Mouse (Mus musculus): ENCODE data around the gene Acp7.

Acp7 gene

DNA sequence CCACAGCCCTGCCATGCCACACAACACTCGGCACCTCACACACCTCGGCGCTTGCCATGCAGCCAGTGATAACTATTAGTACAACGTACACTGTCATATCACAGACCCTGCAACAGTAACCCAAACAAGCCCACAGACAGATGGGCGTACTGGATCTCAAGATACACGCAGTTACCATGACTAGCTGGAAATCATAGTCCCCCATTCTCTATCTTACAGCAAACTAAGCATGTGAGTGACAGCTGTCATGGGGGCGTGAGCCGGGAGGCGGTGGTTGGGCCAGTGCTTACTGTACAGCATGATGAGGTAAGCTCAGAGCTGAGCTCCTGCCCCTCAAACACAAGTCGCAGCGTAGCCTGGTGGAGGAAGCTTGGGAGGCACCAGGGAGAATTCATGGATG, 55.5 kb downstream of the Acp7 start:
- no peak for DNase-seq (ENCODE audit: low spot score)

GRCm38 (mm10) chr7:28573236-28573635, 57.9 kb downstream of the Acp7 start:
- no peak for DNase-seq (ENCODE audit: low spot score)

DNA sequence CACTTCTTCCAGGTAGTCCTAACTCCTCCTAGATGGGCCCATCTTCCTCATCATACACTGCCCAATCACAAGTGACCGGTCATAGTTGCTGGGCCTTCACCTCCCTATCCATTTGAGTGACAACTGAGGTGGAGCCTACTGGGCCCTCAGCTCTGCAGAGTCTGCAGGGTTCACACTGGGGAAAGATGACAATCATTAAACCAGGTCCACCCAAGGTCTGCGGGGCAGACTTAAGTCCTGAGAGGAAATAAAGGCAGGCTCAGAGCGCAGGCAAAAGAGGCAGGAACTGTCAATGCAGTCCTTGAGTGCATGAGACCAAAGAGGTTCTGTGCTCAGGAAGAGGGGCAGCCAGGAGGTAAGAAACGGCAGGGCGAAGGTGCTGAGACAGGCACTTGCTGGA, 58.4 kb downstream of the Acp7 start:
- no peak for DNase-seq (ENCODE audit: low spot score)

- DNase-seq (ENCODE audit: low spot score) = peak; percentile 69
Observed at GRCm38 (mm10) chr7:28570982-28571682, 60.0 kb downstream of the Acp7 start.

DNA sequence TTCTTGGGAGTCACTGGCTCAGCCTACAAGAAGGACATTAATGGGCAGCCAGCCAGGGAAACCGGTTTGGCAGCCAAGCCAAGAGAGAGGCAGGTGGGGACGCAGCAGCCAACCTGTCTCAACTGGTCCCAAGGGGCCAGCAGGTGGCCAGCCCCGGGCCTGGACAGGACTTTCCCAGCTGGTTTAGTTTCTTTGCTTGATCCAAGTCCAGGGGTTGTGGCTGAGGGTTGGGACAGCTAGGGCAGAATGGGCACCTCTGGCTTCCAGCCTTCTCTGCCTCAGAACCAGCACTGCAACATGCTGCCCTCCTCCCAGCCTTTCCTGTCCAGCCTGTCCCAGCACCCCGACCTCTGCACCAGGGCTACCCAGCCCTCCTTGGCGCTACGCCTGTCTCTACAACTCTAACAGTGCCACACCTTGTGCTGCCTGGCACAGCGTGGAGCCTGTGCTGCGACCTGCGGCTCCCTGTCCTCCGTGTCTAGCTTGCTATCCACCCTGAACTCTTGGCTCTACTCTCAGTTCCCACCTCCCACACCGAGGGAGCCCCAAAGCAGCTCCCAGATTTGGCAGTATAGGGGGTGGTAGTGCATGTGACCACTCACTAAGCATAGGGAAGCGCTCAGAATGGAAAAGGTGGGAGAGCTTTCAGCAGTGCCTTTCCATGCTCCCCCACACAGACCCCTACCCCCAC, 60.7 kb downstream of the Acp7 start:
- DNase-seq (ENCODE audit: low spot score) = peak; percentile 93

GRCm38 (mm10) chr7:28568253-28568652, 62.9 kb downstream of the Acp7 start:
- DNase-seq (ENCODE audit: low spot score) = peak; percentile 76

- DNase-seq (ENCODE audit: low spot score) = no peak
Observed at GRCm38 (mm10) chr7:28567539-28567938, 63.6 kb downstream of the Acp7 start.

- DNase-seq (ENCODE audit: low spot score) = no peak
Observed at GRCm38 (mm10) chr7:28565407-28565806, 65.7 kb downstream of the Acp7 start.

GRCm38 (mm10) chr7:28562951-28563350, 68.2 kb downstream of the Acp7 start:
- DNase-seq (ENCODE audit: low spot score) = no peak

DNA sequence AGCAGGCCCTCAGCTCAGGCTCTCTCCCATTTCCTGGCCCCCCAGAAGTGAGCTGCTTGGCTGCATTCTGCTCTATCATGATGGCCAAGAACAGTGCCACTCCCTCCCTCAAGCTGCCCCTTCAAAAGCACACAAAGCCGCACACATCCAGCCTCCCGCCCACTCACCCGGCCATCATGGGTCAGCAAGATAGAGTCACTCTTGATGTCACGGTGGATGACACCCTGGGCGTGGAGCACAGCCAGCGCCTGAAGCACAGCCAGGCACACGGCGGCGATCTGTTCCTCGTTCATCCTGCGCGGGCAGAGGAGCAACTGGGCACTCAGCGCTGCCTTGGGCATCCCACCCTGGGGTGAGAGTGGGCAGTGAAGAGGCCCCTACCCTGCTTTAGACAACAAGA, 68.8 kb downstream of the Acp7 start:
- no peak for DNase-seq (ENCODE audit: low spot score)

- DNase-seq (ENCODE audit: low spot score) = no peak
Observed at GRCm38 (mm10) chr7:28561967-28562366, 69.2 kb downstream of the Acp7 start.

DNA sequence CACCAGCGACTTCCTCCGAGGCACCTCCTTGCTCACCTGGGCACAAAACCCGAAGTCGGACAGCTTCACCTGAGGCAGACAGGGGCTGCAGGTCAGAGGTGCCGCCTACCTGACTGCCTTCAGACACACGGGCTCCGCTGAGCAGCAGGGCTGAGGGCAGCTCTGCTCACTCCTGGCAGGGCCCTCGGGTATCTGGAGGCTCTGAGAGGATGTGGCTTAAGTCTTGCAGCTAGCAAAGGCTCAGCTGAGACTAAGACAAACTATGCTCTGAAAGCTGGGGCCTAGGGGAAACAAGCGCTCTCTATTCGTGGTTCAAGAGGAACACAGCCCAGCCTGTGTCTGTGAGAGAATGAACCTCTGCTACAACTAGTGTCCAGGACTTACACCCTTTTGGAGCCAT, 70.3 kb downstream of the Acp7 start:
- no peak for DNase-seq (ENCODE audit: low spot score)

- peak; percentile 68 for DNase-seq (ENCODE audit: low spot score)
Observed at GRCm38 (mm10) chr7:28558486-28558885, 72.6 kb downstream of the Acp7 start.

DNA sequence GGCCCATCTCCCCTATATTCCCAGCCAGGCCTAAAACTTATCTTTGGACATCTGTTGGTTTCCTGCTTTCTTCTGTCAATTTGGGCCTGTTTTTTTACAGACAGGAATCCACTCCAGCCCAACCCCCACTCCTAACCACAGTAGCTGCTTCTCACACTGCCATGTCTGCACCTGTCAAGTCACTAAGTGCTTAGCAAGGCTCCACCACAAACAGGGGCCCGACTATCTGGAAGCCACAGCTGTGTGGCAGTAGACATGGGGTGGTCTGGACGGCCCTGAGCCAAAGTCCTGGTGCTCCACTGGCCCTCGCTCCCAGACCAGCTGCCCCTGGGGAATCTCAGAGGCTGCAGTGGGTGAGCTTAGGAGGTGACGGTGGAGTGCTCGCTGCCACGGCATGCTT, 73.4 kb downstream of the Acp7 start:
- no peak for DNase-seq (ENCODE audit: low spot score)

All from lung, postnatal 25 days (tissue).